Mouse (Mus musculus) c-Kit-positive CD71-negative TER-119-negative erythroid progenitor cells, embryonic 14.5 days (primary cell): Measurements from ENCODE around the gene Krtap22-2.
"Not testable (repeated sequence)": the region's sequence is repeated elsewhere in the genome, so short reads cannot be mapped to it uniquely, and the experiment has no call there.

Source experiments
- DNase-seq: peaks from one replicate; pipeline ENCODE4 v3.0.0-alpha.2; 2013; ENCODE audit warnings: low read depth

The Krtap22-2 gene

DNA sequence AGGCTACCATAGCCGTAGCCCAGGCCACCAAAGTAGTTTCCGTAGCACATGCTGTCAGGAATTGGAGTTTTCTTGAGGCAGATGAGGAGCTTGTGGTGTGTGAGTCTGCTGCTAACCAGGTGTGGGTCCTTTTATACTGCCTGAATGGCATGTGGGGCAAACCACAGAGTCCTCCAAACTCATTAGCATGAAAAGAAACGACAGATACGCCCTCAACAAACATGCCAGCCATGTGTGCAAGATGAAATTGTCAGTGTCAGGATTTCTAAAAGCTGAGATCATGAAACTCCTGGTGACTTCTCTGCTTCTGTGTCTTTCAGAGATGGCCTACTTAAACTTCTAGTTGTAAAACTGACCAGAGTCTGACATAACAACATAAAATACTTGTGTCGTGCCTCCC lies at the start of gene Krtap22-2:
Gene Krtap22-2, minus strand, starts transcription at position 101 of the 400 bp plus-strand sequence.
- no peak for DNase-seq

DNA sequence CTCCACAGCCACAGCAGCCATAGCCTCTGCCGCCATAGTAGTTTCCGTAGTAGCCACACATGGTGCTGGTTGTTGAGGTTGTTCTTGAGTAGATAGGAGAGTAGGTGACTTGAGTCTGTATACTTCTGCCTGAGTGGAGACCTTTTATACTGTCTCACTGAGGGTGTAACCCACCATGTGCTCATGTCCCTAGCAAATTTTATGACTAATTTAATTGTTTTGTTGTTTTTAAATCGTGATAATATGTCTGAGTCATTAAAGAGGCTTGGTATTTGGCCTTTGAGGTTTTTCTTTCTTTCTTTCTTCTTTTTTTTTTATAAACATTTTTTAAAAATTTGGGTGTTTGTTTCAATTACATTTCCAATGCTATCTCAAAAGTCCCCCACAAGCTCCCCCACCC lies 37.2 kb upstream of the Krtap22-2 start, which contains the start of gene Krtap6-5:
Gene Krtap6-5, minus strand, starts transcription at position 101 of the 400 bp plus-strand sequence.
- no peak for DNase-seq

DNA sequence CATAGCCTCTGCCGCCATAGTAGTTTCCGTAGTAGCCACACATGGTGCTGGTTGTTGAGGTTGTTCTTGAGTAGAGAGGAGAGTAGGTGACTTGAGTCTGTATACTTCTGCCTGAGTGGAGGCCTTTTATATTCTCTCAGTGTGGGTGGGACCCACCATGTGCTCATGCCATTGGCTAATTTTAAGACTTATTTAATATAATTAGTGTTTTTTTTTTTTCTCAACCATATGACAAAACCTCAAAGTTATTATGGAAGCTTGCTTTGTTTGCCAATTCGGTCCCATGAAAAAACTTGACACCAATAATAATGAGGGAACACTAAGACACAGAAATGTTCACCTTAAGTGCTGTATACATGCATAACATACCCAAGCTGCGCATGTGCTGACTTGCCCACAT lies 30.8 kb upstream of the Krtap22-2 start, which contains the start of gene Gm10228:
Gene Gm10228, minus strand, starts transcription at position 101 of the 400 bp plus-strand sequence.
- DNase-seq, result not testable (repeated sequence)

DNA sequence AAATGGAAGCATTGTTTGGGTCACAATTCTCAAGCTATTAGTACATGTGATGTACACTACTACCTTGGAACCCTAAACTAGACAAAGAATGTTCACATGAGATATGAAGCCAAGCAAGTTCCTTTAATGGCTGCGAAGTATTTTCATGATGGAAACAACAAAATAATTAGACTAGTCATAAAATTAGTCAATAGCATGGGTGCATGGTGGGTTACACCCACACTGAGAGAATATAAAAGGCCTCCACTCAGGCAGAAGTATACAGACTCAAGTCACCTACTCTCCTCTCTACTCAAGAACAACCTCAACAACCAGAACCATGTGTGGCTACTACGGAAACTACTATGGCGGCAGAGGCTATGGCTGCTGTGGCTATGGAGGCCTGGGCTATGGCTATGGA lies 20.8 kb upstream of the Krtap22-2 start, which contains the start of gene Krtap6-1:
Gene Krtap6-1, plus strand, starts transcription at position 301 of the 400 bp plus-strand sequence.
- not testable (repeated sequence) for DNase-seq

DNA sequence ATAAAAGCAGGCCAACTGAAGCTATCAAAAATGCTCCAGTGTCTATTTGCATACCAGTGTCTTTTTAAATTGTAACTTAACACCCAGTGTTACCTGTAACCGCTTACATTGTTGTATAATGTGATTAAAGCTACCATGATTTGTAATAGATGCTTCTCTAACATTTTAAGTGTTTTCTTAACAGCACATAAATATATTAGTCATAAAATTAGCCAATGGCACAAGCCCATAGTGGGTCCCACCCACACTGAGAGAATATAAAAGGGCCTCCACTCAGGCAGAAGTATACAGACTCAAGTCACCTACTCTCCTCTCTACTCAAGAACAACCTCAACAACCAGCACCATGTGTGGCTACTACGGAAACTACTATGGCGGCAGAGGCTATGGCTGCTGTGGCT lies 4.4 kb upstream of the Krtap22-2 start, which contains the start of gene Gm10229:
Gene Gm10229, plus strand, starts transcription at position 301 of the 400 bp plus-strand sequence.
- DNase-seq, result not testable (repeated sequence)

DNA sequence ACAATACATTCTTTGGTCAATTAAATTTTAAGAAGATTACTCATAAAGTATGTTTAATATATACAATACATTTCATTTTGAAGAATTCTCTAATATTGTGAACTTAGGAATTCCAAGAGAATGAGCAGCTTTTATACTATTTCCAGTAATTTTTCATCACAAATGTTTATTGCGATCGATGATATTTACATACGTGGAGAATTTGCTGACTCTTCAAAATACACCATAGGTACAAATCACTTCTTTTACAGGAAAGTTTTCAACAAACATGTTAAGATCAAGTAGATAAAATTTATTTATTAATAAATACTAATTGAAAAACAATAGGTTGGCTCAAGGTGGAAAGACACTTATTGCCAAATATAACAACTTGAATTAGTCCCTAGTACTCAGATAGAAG lies 3.4 kb upstream of the Krtap22-2 start:
- no peak for DNase-seq

DNA sequence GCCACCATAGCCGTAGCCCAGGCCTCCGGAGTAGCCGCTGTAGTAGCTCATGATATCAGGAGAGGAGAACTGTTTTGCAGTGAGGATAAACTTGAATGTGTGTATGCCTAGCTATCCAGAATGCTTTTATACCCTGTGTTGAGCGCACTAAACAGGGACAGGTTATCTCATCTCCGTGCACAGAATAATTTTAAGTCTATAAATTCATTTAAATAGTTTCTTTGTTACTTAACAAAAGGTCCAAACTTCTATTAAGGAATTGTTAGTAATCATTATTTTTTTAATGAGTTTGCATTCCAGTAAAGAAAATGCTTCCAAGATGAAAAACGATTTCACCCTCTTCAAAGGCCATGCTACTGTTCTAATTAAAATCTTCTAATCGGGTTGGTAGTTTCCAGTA lies 47.8 kb downstream of the Krtap22-2 start, which contains the start of gene Krtap16-3:
Gene Krtap16-3, minus strand, starts transcription at position 101 of the 400 bp plus-strand sequence.
- DNase-seq, result no peak
